In genomic region chr5:103658921-103659320, GRCm38 (mm10) we compare ENCODE assay signal across 13 mouse cellular contexts. TPM values are rescaled to one million over a fixed set of nuclear protein-coding genes. Genes with fewer than 3 reads are reported as not detected.
DNase-seq lines count a peak whose midpoint lies in the region; ATAC-seq and TF ChIP-seq lines count a peak whose summit lies in the region.
"Had no signal": no experiment of that assay in that cellular context is flagged by ENCODE, and none has a peak within 500 bp of the region (broad histone marks: within the 10 kb centered on the region; RNA-seq: fewer than 3 reads in every experiment).

No protein-coding gene starts in this region.

- no peak overlapping the region for H3K27ac ChIP-seq in hindbrain, postnatal 0 days
- H3K27ac ChIP-seq: embryonic facial prominence, embryonic 12.5 days; lung, embryonic 15.5 days; neural tube, embryonic 15.5 days; stomach, embryonic 15.5 days had no signal

- no peaks in the 10 kb centered on the region for H3K27me3 ChIP-seq in hindbrain, postnatal 0 days (ENCODE audit: insufficient read depth, low read length)
- H3K27me3 ChIP-seq: embryonic facial prominence, embryonic 12.5 days; lung, embryonic 15.5 days; stomach, embryonic 15.5 days had no signal

- no peak for ATAC-seq in hindbrain, postnatal 0 days

- H3K36me3 ChIP-seq in hindbrain, postnatal 0 days (ENCODE audit: insufficient read depth, low read length) = no peaks in the 10 kb centered on the region
- H3K36me3 ChIP-seq: embryonic facial prominence, embryonic 12.5 days; lung, embryonic 15.5 days; neural tube, embryonic 15.5 days; stomach, embryonic 15.5 days had no signal

- TF ChIP-seq CTCF in hindbrain, postnatal 0 days (IDR thresholded peaks at IDR 0.05; ENCODE audit: low read depth) = peak; percentile 57

- H3K4me1 ChIP-seq in hindbrain, postnatal 0 days (ENCODE audit: insufficient read depth, low read length) = no peaks in the 10 kb centered on the region

- no peak overlapping the region for H3K4me2 ChIP-seq in hindbrain, postnatal 0 days (ENCODE audit: low read depth, low read length)
- H3K4me2 ChIP-seq: embryonic facial prominence, embryonic 12.5 days; lung, embryonic 15.5 days; neural tube, embryonic 15.5 days; stomach, embryonic 15.5 days had no signal

- no peak overlapping the region for H3K9ac ChIP-seq in hindbrain, postnatal 0 days (replicated peaks; ENCODE audit: low read length)
- H3K9ac ChIP-seq: embryonic facial prominence, embryonic 12.5 days; lung, embryonic 15.5 days; neural tube, embryonic 15.5 days; stomach, embryonic 15.5 days had no signal

- H3K4me3 ChIP-seq in hindbrain, postnatal 0 days (ENCODE audit: low read length) = no peak overlapping the region
- H3K4me3 ChIP-seq: embryonic facial prominence, embryonic 12.5 days; lung, embryonic 15.5 days; neural tube, embryonic 15.5 days; stomach, embryonic 15.5 days had no signal

- 66% methylated on average over 5 of the region's 5 CpGs for WGBS in hindbrain, postnatal 0 days

- no peaks in the 10 kb centered on the region for H3K9me3 ChIP-seq in hindbrain, postnatal 0 days (ENCODE audit: low read length)
- H3K9me3 ChIP-seq: embryonic facial prominence, embryonic 12.5 days; lung, embryonic 15.5 days; neural tube, embryonic 15.5 days; stomach, embryonic 15.5 days had no signal

- DNase-seq in kidney, postnatal 4 days = peak; percentile 14 to 41
- no peak for DNase-seq in kidney, adult 18-20 months
- DNase-seq in A20 (ENCODE audit: low read depth, low spot score) (peak; percentile 55), ES-CJ7 (ENCODE audit: low read depth, low spot score) (peak; percentile 54)
- DNase-seq in hindbrain, postnatal 0 days (ENCODE audit: low spot score) = peak; percentile 42
- no peak for DNase-seq in adrenal gland, adult (ENCODE audit: inconsistent age in 2 of 2, low spot score in 1 of 2)
- DNase-seq in left cerebral cortex, adult 11 months (ENCODE audit: low spot score) = no peak
- DNase-seq: adrenal gland, adult 2 months; heart, adult 11 months had no signal

RNA-seq across cellular contexts. Expression of gene 1700016H13Rik, which starts 3.1 kb away (rescaled TPM):
- 0.37 TPM in 1 of 2 replicates, not detected in the other for total RNA-seq in hindbrain, postnatal 0 days (2014; rRNA removed)
- 0.13 TPM in 1 of 2 replicates, not detected in the other for polyA plus RNA-seq in hindbrain, postnatal 0 days (2015; fragmentation: Nextera tagmentation; extraction: Ambion mirVana)
- total RNA-seq: adrenal gland, adult 2 months had no signal
- polyA plus RNA-seq: adrenal gland, adult 2 months had no signal

RNA-seq across cellular contexts. Expression of gene Slc10a6, which starts 29.7 kb away (rescaled TPM):
- total RNA-seq in hindbrain, postnatal 0 days (2014; rRNA removed) = 0.18 and 0.63 TPM in 2 replicates
- polyA plus RNA-seq in hindbrain, postnatal 0 days (2015; fragmentation: Nextera tagmentation; extraction: Ambion mirVana) = 0.16 and 0.26 TPM in 2 replicates

RNA-seq across cellular contexts. Expression of gene Aff1, which starts 33.3 kb away (rescaled TPM):
- 4.0 and 4.1 TPM in 2 replicates for total RNA-seq in hindbrain, postnatal 0 days (2014; rRNA removed)
- 1.3 and 2.6 TPM in 2 replicates for polyA plus RNA-seq in hindbrain, postnatal 0 days (2015; fragmentation: Nextera tagmentation; extraction: Ambion mirVana)

Comparison
In these comparisons a context has a peak if more than half of its experiments do, and no peak if none do; other contexts are left out.
1. DNase-seq: peak in kidney, postnatal 4 days (2 of 2), A20 (single experiment), ES-CJ7 (single experiment) and hindbrain, postnatal 0 days (single experiment); none in kidney, adult 18-20 months (single experiment), adrenal gland, adult (0 of 2) and left cerebral cortex, adult 11 months (single experiment).